Mouse (Mus musculus) ZHBTc4 (cell line): ENCODE measurements around the gene Sufu.

Experiments used
- DNase-seq: peaks from one replicate; pipeline ENCODE4 v3.0.0-alpha.2; 2011; ENCODE audit warnings: low read depth, low spot score

The Sufu gene

DNA sequence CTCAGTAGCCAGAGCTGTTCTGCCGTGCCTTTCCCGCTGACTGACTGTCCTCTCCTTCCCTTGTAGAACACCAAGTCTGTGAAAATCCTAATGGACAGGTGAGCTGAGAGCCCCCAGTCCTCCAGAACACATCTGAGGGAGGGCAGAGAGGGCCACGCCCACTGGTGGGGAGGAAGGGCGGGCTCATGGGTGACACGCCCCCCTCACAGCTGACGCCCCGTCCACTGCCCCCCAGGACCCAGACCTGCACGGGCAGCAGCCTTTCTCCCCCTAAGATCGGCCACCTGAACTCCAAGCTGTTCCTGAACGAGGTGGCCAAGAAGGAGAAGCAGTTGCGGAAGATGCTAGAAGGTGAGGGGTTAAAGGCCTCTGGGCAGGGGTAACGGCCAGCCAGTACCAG lies 117.7 kb downstream of the Sufu start:
- no peak for DNase-seq

DNA sequence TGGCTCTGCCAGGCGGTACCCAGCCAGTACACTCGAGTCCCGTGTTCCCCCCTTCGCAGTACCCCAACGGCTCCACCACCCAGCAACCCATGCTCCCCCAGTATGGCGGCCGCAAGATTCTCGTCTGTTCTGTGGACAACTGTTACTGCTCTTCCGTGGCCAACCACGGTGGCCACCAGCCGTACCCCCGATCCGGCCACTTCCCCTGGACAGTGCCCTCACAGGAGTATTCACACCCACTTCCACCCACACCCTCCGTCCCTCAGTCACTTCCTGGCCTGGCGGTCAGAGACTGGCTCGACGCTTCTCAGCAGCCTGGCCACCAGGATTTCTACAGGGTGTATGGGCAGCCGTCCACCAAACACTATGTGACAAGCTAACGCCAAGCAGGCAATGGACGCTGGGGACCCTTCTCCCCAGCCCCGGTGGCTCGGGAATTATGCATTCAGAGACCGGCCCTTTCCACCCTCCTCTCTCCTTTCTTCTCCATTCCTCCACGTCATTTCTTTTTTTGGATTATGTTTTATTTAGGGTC lies 118.7 kb downstream of the Sufu start:
- no peak for DNase-seq

DNA sequence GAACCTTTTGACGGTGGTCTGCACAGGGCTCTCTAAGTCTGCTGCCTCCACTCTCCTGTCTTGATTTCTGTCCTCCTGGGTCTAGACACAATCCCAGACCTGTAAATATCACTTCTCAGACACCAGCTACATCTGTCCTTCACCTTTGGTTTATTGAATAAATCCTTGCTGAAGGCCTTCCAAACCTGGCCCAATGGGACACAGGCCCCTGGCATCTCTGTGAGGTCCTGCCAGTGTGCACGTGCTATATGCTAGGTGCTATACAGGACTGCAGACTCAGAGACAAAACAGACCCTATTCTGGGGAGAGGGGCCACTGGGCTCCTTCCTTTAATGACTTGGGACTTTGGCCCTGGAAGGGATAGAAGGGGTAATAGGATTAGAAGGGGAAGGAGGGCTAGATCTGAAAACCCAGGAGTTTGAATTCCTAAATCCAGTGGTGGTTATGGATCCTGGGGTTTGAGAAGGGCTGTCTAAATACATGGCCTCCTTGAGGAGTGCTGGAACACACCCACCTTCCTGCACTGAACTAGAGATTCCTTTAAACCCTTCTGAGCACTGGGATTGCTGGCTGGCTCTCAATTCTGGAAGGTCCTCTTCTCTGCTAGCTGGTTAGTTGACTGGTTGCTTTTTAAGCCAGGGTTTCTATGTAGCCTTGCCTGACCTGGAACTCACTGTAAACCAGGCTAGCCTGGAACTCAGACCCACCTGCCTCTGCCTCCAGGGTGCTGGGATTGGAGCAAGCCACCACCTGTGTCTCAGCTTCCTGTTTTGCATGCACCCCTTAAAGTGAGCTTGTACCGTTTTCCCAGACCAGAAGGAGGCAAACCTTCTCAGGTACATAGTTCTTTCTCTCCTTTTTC lies 120.2 kb downstream of the Sufu start:
- DNase-seq = no peak

DNA sequence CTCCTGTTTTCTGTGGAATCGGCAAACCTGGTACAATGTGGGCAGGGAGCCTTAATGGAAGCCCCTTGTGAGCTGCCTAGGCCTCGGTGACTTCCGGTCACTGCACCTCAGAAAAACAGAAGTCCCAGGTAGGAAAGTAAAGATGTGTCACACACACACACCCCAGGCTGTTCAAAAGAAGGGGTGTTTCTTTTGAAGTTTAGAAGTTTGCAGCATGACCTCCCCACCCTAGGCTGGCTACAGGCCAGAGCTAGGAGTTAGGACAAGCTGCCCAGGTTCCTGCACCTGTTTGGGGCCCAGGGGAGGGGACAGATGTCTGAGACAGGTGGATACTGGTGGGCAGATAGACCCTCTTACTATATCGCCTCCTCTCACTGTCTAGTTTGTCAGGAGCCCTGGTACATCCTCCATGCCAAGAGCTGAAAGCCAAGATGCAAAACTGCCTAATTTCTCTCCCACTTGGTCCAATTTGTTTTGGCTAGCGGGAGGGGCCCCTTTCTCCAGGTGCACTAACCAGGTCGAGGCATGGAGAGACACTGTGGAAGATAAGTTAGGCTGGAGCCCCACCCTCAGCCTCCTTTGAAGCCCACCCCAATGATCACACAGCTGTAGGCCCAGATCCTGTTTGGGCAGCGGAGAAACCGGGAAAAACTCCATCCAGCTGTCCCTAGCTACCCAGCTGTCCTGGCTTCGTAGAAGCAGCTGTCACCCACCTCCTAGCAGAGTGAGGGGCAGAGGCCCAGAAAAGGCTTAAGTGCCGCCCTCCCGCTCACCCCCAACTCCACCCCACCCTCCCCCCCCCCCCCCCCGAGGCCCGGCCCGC lies 121.0 kb downstream of the Sufu start:
- no peak for DNase-seq

DNA sequence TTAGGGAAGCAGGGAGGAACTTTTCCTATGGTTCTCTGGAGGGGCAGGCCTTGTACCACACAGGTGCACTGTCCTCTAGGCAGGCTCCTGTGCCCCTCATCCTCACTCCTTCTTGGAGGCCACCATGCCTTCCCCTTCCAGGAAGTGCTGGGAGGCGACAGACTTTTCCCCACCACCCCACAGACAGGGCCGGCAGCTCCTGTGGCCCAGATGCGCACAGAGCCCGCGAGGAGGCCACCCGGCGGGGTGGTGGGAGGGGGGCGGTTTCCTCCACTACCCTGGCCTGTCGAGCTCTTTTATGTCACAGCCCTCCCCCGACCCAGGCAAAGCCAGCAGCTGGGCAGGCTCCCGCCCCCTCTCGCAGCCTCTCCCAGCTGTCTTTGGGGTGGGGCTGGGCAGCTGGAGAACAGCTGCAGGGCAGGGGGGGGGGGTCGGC lies 121.7 kb downstream of the Sufu start:
- peak; percentile 87 for DNase-seq

DNA sequence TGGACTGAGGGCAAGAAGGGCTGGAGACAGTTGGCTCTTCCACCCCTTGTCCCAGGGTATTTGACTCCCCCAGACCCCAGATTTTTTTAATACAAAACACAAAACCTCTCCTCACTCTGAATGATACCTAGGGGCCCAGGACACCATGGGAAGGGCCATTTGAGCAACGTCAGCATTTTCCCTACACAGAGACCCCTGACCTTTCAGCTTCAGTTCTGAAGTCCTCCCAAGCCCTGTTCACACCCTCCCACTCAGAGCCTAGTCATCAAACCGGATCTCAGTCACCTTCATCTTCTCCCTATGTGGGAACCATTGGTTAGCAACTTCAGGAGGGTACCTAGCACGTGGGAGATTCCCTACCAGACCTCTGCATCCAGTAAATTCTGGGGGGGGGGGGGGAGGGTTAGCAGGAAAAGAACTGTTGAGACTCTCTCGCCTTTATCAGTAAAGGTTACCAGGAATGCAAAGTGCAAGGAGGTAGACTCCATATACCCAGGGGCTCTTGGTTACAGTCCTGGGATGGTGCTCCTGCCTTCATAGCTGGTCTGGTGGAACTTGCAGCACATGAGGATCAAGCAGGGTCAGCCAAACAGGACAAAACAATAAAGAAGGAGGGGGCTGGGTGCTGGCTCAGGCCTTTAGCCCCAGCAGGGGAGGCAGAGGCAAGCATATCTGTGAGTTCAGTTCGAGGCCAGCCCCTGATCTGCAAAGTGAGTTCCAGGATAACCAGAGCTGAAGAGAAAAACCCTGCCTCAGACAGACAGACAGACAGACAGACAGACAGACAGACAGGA lies 122.3 kb downstream of the Sufu start:
- DNase-seq = no peak

DNA sequence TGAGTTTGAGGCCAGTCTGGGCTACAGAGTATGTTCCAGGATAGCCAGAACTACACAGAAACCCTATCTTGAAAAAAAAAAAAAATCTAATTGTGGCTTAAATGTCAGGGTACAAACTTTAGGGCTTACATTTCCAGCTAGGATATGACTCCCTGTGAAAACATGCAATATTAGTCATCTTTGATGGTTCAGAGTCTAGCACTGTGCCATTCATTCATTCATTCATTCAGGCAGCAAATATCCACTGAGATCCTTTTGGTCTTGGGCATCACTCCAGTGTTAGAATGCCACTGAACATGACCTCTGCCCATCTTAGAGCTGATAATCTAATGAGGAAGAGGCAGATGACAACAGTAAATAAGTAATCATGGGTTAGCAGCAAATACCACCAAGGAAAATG lies 125.0 kb downstream of the Sufu start:
- no peak for DNase-seq

DNA sequence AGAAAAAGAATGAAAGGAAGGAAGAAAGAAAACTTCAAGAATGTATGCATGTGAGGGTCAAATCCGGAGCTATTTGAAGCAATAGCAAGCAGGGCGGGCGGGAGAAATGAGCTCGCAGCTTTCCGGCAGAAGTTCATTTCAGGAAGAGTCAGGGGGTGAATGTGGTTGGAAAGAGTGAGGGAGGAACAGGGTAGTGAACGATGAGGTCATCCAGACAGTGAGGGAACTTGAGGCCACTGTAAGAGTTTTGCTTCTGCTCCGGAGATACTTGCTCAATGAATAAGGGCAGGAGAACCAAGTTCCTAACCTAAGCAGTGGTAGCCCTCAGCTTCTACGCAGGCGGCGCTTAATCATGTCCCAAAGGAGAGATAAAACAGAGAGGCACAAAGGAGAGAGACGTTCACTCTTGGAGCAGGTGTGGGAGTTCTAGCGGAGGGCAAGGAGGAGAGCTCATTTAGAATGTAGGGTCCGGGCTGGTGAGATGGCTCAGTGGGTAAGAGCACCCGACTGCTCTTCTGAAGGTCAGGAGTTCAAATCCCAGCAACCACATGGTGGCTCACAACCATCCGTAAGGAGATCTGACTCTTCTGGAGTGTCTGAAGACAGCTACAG lies 125.8 kb downstream of the Sufu start:
- DNase-seq = no peak

DNA sequence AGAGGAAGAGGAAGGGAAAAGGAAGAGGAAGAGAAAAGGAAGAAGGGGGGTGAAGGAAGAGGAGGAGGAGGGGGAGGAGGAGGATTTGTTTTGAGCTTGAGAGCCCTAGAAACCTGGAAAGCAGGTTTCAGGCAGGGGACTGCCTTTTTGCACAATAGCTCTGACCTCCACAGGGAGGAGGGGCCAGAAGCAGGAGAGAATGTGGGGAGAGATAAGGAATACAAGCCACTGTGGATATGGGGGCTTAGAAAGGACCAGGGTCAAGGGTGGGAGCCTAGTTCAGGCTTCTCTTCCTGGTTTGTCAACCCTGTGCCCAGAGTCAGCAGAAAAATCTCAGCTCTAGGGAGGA lies 126.4 kb downstream of the Sufu start:
- no peak for DNase-seq

DNA sequence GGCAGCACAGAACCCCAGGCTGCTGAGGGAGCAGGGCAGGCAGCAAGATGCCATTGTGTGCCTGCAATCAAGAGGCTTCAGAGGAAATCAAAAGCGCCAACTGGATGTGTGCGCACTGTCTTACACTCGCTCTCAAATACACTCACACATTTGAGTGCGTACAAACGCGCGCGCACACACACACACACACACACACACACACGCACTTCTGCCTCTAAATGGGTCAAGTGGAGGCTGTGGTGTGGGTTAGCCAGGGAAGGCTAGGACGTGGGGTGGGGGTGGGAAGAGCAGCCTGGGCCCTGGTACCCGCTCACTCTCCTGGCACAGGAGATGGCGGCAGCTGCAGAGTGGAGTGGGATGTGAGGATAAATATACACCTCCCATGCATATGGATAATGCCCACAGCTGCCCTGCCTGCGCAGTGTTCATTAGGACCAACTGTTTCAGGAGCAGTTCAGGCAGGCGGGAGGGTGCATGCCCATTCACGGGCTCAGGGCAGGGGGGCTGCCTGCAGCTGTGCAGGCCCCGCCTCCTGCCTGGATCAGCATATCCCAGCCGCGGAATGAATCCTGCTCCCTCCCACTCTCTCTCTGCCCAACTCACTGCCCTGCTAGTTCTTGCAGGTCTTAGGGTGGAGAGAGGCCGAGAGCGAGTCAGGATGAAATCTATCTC lies 126.9 kb downstream of the Sufu start:
- DNase-seq = peak; percentile 81

DNA sequence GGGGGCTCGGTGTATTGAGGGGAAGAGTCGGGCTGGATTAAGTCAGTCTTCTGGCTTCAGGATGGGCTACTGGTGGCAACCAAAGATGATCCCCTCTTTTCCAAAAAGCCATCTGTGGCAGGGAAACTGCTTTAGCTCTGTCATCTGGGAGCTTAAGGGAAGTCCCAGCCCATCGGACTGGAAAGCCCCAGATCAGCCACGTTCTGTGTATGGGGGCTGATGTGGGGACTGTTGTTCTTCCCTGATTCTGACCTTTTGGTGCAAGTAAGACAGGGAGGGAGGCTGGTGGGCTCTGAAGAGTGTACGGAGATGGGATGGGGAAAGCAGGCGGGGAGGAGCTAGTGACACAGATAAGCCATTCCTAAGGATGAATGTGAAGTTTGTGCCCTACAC lies 127.5 kb downstream of the Sufu start:
- DNase-seq = no peak

DNA sequence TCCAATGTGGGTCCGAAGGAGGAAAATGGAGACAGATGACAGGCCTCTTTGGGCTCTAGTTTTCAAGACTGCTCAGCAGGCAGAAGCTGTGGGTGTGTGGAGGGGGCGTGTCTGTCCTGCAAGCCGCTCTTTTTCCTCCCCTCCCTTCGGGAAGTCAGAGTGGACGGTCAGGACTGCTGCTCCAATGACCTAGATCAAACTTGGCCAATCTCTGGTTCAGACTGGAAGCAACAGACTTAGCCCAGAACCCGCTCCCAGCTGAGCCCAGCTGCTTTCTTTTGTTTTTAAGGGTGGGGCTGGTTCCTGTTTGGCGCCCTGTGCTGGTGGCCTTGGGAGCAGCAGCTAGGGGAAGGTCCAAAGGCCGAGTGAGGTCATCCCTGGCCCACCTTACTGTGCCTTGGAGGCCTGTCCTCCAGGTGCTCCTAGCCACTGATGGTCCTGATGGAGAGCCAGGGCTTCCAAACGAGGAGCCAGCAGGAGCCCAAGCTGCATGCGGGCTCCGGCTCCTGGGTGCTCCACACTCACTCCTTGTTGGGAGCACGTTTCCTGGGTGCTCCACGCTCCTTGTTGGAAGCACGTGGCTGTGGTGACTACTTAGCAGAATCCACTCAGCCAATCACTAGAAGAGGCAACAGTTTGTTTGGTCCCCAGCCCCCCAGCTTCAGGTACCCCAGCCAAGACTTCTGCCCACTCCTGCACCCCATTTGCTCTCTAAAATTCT lies 128.1 kb downstream of the Sufu start:
- peak; percentile 92 for DNase-seq

DNA sequence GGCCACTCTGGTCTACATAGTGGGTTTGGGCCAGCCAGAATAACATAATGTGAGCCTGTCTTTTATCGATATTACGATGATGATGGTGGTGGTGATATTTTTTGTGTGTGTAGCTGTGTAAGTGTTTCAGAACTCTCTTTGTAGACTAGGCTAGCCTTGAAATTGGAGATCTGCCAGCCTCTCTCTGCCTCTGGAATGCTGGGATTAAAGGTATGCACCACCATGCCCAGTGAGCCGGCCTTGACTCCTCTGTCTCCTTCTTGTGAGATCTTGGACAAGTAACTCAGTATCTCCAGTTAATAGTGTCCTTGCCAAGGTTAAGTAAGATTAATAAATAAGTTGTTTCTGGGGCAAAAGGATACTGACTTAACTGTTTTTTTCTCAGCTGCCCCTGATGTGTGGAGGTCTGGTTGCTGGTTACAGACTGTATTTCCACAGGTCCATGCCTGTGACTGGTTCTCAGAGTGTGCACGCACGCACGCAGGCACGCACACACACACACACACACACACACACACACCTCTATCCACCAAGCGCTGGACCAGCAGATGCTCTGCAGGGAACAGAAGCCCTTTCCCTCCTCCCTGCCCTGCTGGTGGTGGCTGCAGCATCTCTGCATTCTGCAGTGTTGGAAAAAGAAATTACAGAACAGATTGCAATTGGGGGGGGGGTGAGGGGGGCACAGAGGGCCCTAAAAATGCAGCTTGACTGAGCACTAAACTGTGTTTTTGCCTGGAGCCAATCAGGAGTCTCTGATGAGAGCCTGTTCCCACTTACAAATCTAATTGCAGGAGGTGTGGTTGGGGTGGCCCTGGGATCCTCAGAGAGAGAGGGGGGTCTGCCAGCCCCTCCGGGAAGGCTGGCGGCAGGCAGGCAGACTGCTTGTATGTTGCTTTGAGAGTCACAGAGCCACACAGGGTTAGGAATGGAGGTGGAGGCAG lies 129.3 kb downstream of the Sufu start:
- DNase-seq = no peak

DNA sequence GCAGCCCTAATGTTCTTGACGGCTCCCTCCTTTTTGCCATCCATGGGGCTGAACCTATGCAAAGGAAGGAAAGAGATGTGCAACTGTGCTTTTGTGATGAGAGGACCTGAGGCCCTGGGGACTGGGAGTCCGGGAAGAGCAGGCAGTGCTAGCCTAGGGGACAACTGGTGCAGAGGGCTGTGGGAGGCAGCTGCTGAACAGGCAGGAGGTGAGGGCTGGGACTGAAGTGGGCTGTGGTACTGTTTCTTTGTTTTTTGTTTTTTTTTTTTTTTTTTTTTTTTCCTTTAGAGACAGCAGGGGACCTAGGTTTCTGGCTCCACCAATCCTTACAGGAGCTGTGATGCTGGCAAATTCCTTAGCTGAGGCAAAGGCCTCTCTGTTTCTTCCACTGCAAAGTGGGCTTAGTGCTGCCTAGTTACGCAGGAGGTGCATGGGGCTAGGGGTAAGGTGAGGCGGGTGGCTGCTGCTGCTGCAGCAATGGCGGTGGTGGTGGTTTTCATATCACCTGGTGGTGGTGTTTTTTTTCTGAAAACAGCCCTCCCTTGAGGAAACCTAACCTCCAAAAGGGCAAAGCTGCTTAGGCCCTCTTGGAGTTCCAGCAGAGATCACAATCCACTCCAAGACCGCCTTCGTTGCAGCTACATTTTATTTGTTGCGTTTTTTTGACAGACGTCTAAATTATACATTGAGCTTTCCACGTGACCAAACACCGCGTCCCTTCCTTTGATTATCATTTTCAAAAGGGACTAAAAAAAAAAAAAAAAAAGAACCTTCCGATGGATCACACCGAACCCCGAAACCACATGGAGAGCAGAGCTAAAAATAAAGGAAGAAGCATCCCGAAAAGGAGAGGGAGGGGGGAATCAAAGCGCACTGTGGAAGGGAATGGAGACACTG lies 131.2 kb downstream of the Sufu start:
- DNase-seq = no peak

DNA sequence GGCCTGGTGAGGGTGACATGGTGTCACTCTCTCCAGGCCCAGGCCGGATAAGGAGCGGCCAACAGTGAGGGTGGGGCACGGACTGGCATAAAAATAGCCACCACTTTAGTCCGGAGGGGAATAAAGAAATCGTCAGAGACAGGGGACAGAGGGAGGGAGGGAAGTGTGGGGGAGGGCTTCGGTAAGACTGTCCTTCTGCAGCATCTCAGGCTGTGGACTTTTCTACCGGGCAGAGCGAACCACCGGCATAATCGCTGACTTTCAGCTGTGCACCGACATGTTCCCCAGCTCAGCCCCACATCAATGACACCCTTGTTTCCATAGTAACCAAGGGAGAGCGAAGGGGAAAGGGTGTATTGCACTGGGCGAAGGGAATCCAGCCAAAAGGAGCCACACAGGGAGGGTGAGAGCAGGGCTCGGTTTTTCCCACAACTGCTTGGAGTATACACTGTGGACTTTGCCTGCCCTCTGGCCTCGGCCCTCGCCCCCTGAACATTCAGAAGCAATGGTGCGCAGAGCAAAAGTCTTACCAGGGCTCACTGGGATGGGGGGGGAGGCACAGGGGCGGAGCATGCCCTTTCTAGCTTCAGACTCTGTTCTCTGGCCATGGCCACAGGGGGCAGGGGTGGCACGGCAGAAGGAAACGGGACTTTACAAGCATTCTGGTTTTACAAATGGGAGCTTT lies 132.0 kb downstream of the Sufu start:
- DNase-seq = peak; percentile 69

DNA sequence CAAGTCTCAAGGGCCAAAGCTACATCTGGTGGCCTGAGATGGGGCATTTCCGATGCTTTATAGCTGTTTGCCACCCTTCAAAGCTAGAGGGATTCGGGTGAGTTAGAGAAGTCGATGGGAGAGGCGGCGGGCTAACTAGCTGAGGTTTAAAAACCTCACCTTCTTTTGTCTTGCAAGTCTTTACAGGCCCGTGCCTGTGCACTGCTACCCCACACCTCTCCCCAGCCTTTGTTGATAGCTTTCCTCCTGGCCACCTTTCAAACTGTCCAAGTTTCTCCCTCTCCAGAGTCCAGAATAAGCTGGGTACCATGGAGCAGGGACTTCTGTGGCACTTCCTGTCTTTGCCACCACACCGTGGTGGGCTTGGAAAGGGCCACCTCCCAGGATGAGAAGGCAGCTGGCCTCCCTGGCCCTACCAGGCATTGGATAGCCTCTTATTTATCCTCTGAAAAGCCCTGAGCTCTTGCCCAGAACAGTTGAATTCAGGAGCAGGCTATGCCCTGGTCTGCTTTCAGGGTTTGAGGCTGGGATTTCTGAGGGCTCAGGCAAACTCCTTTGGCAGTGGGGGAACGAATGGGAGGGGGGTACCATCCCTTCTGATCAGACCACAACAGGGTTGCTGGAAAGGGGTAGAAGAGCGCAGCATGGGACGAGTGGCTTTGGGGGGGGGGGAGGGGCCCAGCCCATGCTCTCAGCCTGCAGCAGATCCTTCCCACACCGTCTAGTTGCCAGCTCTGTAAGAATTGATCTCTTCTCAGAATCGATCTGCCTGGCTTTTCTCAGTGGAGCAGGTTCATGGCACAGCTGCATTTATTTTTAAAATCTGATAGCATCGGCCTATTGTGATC lies 133.1 kb downstream of the Sufu start:
- DNase-seq = peak; percentile 85
